Mouse (Mus musculus) heart, embryonic 11.5 days (tissue): ENCODE measurements around the gene Setdb2. TPM values are rescaled to one million over a fixed set of nuclear protein-coding genes. Genes with fewer than 3 reads are reported as not detected.

Experiments
- ATAC-seq: fragments of 200-750 bp; cut with Nextera tagmentation; replicated peaks from 2 replicates; pipeline ENCODE4 v1.8.0; 2017; ENCODE audit warnings: moderate library complexity; ENCODE audit not compliant: insufficient number of reproducible peaks, low FRiP score, low TSS enrichment
- H3K27ac ChIP-seq: fragments of 300-500 bp; sonication (generic); 2 replicates; pipeline ENCODE4 v1.5.1; 2014; ENCODE audit warnings: mild to moderate bottlenecking, low read depth, low read length
- H3K27me3 ChIP-seq: fragments of 300-500 bp; sonication (generic); 2 replicates; pipeline ENCODE4 v1.6.1; 2014; ENCODE audit warnings: mild to moderate bottlenecking, low read length, mixed read lengths; ENCODE audit not compliant: control insufficient read depth, insufficient read depth
- H3K36me3 ChIP-seq: fragments of 300-500 bp; sonication (generic); 2 replicates; pipeline ENCODE4 v1.6.1; 2014; ENCODE audit warnings: mild to moderate bottlenecking, low read length, moderate library complexity, mixed read lengths; ENCODE audit not compliant: control insufficient read depth, insufficient read depth
- H3K4me1 ChIP-seq: fragments of 300-500 bp; sonication (generic); 2 replicates; pipeline ENCODE4 v1.6.1; 2014; ENCODE audit warnings: low read length; ENCODE audit not compliant: control insufficient read depth, insufficient read depth
- H3K4me2 ChIP-seq: fragments of 300-500 bp; sonication (generic); 2 replicates; pipeline ENCODE4 v1.6.1; 2014; ENCODE audit warnings: mild to moderate bottlenecking, moderate library complexity
- H3K4me3 ChIP-seq: fragments of 300-500 bp; sonication (generic); 2 replicates; pipeline ENCODE4 v1.5.1; 2014; ENCODE audit warnings: low read depth, low read length
- H3K9ac ChIP-seq: fragments of 300-500 bp; sonication (generic); 2 replicates; pipeline ENCODE4 v1.6.1; 2014; ENCODE audit warnings: mild to moderate bottlenecking, low read depth, low read length, moderate library complexity
- H3K9me3 ChIP-seq: fragments of 300-500 bp; sonication (generic); replicated peaks from 2 replicates; pipeline ENCODE4 v1.6.1; 2016; ENCODE audit warnings: low read length; ENCODE audit not compliant: control insufficient read depth
- WGBS: fragments of 180-500 bp; shearing (Covaris S2); extraction: QIAGEN DNeasy Blood & Tissue Kit; methylation state at CpG from one replicate; pipeline ENCODE4 v1.1.7; 2014; ENCODE audit not compliant: insufficient replicate concordance; 5-methylcytosine and 5-hydroxymethylcytosine counted together
- polyA plus RNA-seq: library from polyadenylated mRNA; unstranded; fragments of >200 nt; fragmentation: Nextera tagmentation; extraction: Ambion mirVana; gene quantifications from 2 replicates; pipeline ENCODE4 v1.2.1, GENCODE M21; 2014

Gene Setdb2
- polyA plus RNA-seq: 8.9 and 9.9 TPM in 2 replicates

- Histone ChIP-seq H3K36me3 (no peaks in the 10 kb centered on the region), H3K4me2 (peak within 1 kb of the TSS; percentile 65), H3K27me3 (no peaks in the 10 kb centered on the region), H3K4me1 (no peaks in the 10 kb centered on the region), H3K27ac (peak within 1 kb of the TSS; percentile 88), H3K9ac (peak within 1 kb of the TSS; percentile 91), H3K9me3 (no peaks in the 10 kb centered on the region), H3K4me3 (peak within 1 kb of the TSS; percentile 83)
- peak; percentile 98 for ATAC-seq
- under 1% methylated on average over 66 of the region's 66 CpGs for WGBS
Measured at GRCm38 (mm10) chr14:59440558-59441471, at the start of gene Setdb2, which contains the start of gene Cab39l. Setdb2 (minus strand) TSS chr14:59440884. Cab39l (plus strand) TSS chr14:59440972.

GRCm38 (mm10) chr14:59485247-59485810 lies 44.6 kb upstream of the Setdb2 start:
- Histone ChIP-seq H3K27ac (no peak overlapping the region), H3K9ac (no peak overlapping the region), H3K27me3 (no peaks in the 10 kb centered on the region), H3K4me3 (no peak overlapping the region), H3K4me2 (no peak overlapping the region), H3K9me3 (no peaks in the 10 kb centered on the region), H3K4me1 (no peaks in the 10 kb centered on the region), H3K36me3 (no peaks in the 10 kb centered on the region)
- no peak for ATAC-seq
- 86% methylated on average over 4 of the region's 4 CpGs for WGBS

GRCm38 (mm10) chr14:59478699-59479098 lies 38.0 kb upstream of the Setdb2 start:
- WGBS: 21% methylated on average over 6 of the region's 6 CpGs
- Histone ChIP-seq H3K27me3 (no peaks in the 10 kb centered on the region), H3K4me3 (no peak overlapping the region), H3K4me2 (peak overlapping the region; percentile 42), H3K36me3 (no peaks in the 10 kb centered on the region), H3K4me1 (peaks cover 2% of the 10 kb centered on the region; the same call in 1 of the 2 replicates), H3K9me3 (no peaks in the 10 kb centered on the region), H3K9ac (no peak overlapping the region), H3K27ac (peak overlapping the region; percentile 42; the same call in 1 of the 2 replicates)
- no peak for ATAC-seq

GRCm38 (mm10) chr14:59470781-59471180 lies 30.1 kb upstream of the Setdb2 start:
- no peak for ATAC-seq
- Histone ChIP-seq H3K27me3 (no peaks in the 10 kb centered on the region), H3K4me1 (no peaks in the 10 kb centered on the region), H3K27ac (no peak overlapping the region), H3K9me3 (no peaks in the 10 kb centered on the region), H3K9ac (no peak overlapping the region), H3K4me2 (no peak overlapping the region), H3K36me3 (no peaks in the 10 kb centered on the region), H3K4me3 (no peak overlapping the region)
- 77% methylated on average over 1 of the region's 1 CpGs for WGBS

- ATAC-seq: no peak
- H3K4me3 ChIP-seq: no peak overlapping the region
- no peaks in the 10 kb centered on the region for H3K27me3 ChIP-seq
- 59% methylated on average over 1 of the region's 1 CpGs for WGBS
- no peak overlapping the region for H3K4me2 ChIP-seq
- no peaks in the 10 kb centered on the region for H3K9me3 ChIP-seq
- no peak overlapping the region for H3K9ac ChIP-seq
- no peaks in the 10 kb centered on the region for H3K36me3 ChIP-seq
- no peak overlapping the region for H3K27ac ChIP-seq
- H3K4me1 ChIP-seq: no peaks in the 10 kb centered on the region
Measured at GRCm38 (mm10) chr14:59467798-59468197, 27.1 kb upstream of the Setdb2 start.

- H3K36me3 ChIP-seq: no peaks in the 10 kb centered on the region
- H3K9ac ChIP-seq: no peak overlapping the region
- H3K27ac ChIP-seq: no peak overlapping the region
- no peak overlapping the region for H3K4me2 ChIP-seq
- no peaks in the 10 kb centered on the region for H3K9me3 ChIP-seq
- H3K4me3 ChIP-seq: no peak overlapping the region
- no peaks in the 10 kb centered on the region for H3K27me3 ChIP-seq
- 85% methylated on average over 2 of the region's 2 CpGs for WGBS
- no peak for ATAC-seq
- H3K4me1 ChIP-seq: no peaks in the 10 kb centered on the region
Measured at GRCm38 (mm10) chr14:59466503-59466902, 25.8 kb upstream of the Setdb2 start.

- Histone ChIP-seq H3K27ac (no peak overlapping the region), H3K36me3 (no peaks in the 10 kb centered on the region), H3K9ac (no peak overlapping the region), H3K4me1 (no peaks in the 10 kb centered on the region), H3K4me3 (no peak overlapping the region), H3K9me3 (no peaks in the 10 kb centered on the region), H3K4me2 (no peak overlapping the region), H3K27me3 (no peaks in the 10 kb centered on the region)
- no peak for ATAC-seq
Measured at GRCm38 (mm10) chr14:59447981-59448380, 7.3 kb upstream of the Setdb2 start.

- no peaks in the 10 kb centered on the region for H3K4me1 ChIP-seq
- 89% methylated on average over 1 of the region's 1 CpGs for WGBS
- H3K4me3 ChIP-seq: no peak overlapping the region
- no peak overlapping the region for H3K27ac ChIP-seq
- no peaks in the 10 kb centered on the region for H3K27me3 ChIP-seq
- H3K9ac ChIP-seq: no peak overlapping the region
- no peak overlapping the region for H3K4me2 ChIP-seq
- no peaks in the 10 kb centered on the region for H3K9me3 ChIP-seq
- no peaks in the 10 kb centered on the region for H3K36me3 ChIP-seq
- no peak for ATAC-seq
Measured at GRCm38 (mm10) chr14:59445421-59445820, 4.7 kb upstream of the Setdb2 start.
